Mouse (Mus musculus): Measurements from ENCODE around the gene Gm5788. TPM values are rescaled to one million over a fixed set of nuclear protein-coding genes. Genes with fewer than 3 reads are reported as not detected.
"Not testable (repeated sequence)": the region's sequence is repeated elsewhere in the genome, so short reads cannot be mapped to it uniquely, and the experiment has no call there.

Gene Gm5788
- polyA plus RNA-seq, 1 experiment from 2014 or later, result not detected

DNA sequence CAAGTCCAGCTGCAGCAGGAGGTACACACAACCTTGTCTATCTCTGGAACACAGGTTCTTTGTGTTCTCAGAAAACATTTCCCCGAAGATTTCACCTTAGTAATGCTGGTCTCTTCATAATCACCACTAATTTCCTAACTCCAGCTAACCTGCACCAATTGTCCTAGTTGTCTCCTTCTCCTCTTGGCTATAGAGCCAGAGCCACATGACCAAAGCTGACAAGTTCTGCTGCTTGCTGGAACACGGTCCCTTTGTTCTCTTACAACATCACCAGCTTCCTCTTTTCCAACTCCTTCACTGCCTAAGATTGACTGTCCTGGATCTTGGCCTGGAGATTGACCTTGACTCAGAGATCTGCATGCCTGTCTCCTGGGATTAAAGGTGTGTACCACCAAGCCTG is 5.8 kb upstream of the Gm5788 start:
- H3K27ac ChIP-seq; DNase-seq (ENCODE audit: low spot score); H3K4me2 ChIP-seq (replicated peaks); H3K36me3 ChIP-seq (replicated peaks; ENCODE audit: control insufficient read depth, insufficient read depth); H3K9me3 ChIP-seq (ENCODE audit: control insufficient read depth, low read length); ATAC-seq (ENCODE audit: low FRiP score); H3K4me3 ChIP-seq (replicated peaks; ENCODE audit: low read length); H3K27me3 ChIP-seq (ENCODE audit: control insufficient read depth, insufficient read depth, low read length); H3K9ac ChIP-seq; H3K4me1 ChIP-seq (replicated peaks; ENCODE audit: control insufficient read depth, insufficient read depth, low read length): not testable (repeated sequence)
- 72% methylated on average over 2 of the region's 2 CpGs for WGBS

DNA sequence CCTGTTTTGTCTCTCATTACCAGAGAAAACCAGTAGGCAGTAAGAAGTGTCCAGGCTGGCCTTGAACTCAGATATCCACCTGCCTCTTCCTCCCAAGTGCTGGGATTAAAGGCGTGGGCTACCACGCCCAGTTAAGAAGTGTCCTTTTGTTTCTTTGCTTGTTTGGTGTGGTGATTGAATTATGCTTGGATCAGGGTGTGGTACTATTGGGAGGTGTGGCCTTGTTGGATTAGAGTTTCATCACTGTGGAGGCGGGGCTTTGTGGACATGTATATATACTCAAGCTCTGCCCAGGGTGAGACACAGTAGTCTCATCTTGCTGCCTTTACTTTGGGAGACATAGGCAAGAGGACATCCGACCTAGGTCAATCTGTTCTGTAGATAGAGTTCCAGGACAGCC is 19.5 kb downstream of the Gm5788 start, which contains the start of gene Gm8300:
Gene Gm8300, plus strand, starts transcription at position 301 of the 400 bp plus-strand sequence.
- not testable (repeated sequence) for ATAC-seq (ENCODE audit: low FRiP score); H3K4me1 ChIP-seq (replicated peaks; ENCODE audit: control insufficient read depth, insufficient read depth, low read length); H3K27ac ChIP-seq; H3K9ac ChIP-seq; DNase-seq (ENCODE audit: low spot score); H3K4me3 ChIP-seq (replicated peaks; ENCODE audit: low read length); H3K27me3 ChIP-seq (ENCODE audit: control insufficient read depth, insufficient read depth, low read length); H3K36me3 ChIP-seq (replicated peaks; ENCODE audit: control insufficient read depth, insufficient read depth); H3K4me2 ChIP-seq (replicated peaks); H3K9me3 ChIP-seq (ENCODE audit: control insufficient read depth, low read length)
- WGBS, result 92% methylated on average over 4 of the region's 4 CpGs

GRCm38 (mm10) chr12:87519616-87520015 is 25.1 kb downstream of the Gm5788 start:
- H3K27ac ChIP-seq; DNase-seq (ENCODE audit: low spot score); H3K9ac ChIP-seq; H3K4me1 ChIP-seq (replicated peaks; ENCODE audit: control insufficient read depth, insufficient read depth, low read length); H3K4me2 ChIP-seq (replicated peaks); H3K27me3 ChIP-seq (ENCODE audit: control insufficient read depth, insufficient read depth, low read length); H3K9me3 ChIP-seq (ENCODE audit: control insufficient read depth, low read length); H3K4me3 ChIP-seq (replicated peaks; ENCODE audit: low read length); H3K36me3 ChIP-seq (replicated peaks; ENCODE audit: control insufficient read depth, insufficient read depth); ATAC-seq (ENCODE audit: low FRiP score): not testable (repeated sequence)
- 68% methylated on average over 3 of the region's 3 CpGs for WGBS

GRCm38 (mm10) chr12:87543927-87544326 is 49.4 kb downstream of the Gm5788 start:
- WGBS, result 90% methylated on average over 3 of the region's 3 CpGs
- H3K36me3 ChIP-seq (replicated peaks; ENCODE audit: control insufficient read depth, insufficient read depth), result no peaks in the 10 kb centered on the region
- no peak for ATAC-seq (ENCODE audit: low FRiP score)
- no peak overlapping the region for H3K9ac ChIP-seq
- no peaks in the 10 kb centered on the region for H3K9me3 ChIP-seq (ENCODE audit: control insufficient read depth, low read length)
- no peak overlapping the region for H3K4me3 ChIP-seq (replicated peaks; ENCODE audit: low read length)
- DNase-seq (ENCODE audit: low spot score), result no peak
- no peaks in the 10 kb centered on the region for H3K4me1 ChIP-seq (replicated peaks; ENCODE audit: control insufficient read depth, insufficient read depth, low read length)
- no peak overlapping the region for H3K4me2 ChIP-seq (replicated peaks)
- H3K27me3 ChIP-seq (ENCODE audit: control insufficient read depth, insufficient read depth, low read length), result no peaks in the 10 kb centered on the region
- no peak overlapping the region for H3K27ac ChIP-seq

Other genes starting within 250 kb of the Gm5788 start
- 56.7 and 58.9 TPM in 2 replicates for gene Vipas39, start 228.5 kb upstream of the Gm5788 start, polyA plus RNA-seq (2014; fragmentation: Nextera tagmentation; extraction: Ambion mirVana)
- 169 and 181 TPM in 2 replicates for gene Ahsa1, start 228.2 kb upstream of the Gm5788 start, polyA plus RNA-seq (2014; fragmentation: Nextera tagmentation; extraction: Ambion mirVana)
- gene Ism2, start 195.0 kb upstream of the Gm5788 start, polyA plus RNA-seq (2014; fragmentation: Nextera tagmentation; extraction: Ambion mirVana), result 0.86 and 1.3 TPM in 2 replicates
- gene Sptlc2, start 106.4 kb upstream of the Gm5788 start, polyA plus RNA-seq (2014; fragmentation: Nextera tagmentation; extraction: Ambion mirVana), result 72.0 and 72.5 TPM in 2 replicates
- gene Slirp, start 50.8 kb upstream of the Gm5788 start, polyA plus RNA-seq (2014; fragmentation: Nextera tagmentation; extraction: Ambion mirVana), result 195 and 248 TPM in 2 replicates
- 28.7 and 36.3 TPM in 2 replicates for gene Alkbh1, start 50.7 kb upstream of the Gm5788 start, polyA plus RNA-seq (2014; fragmentation: Nextera tagmentation; extraction: Ambion mirVana)
- gene Snw1, start 22.4 kb upstream of the Gm5788 start, polyA plus RNA-seq (2014; fragmentation: Nextera tagmentation; extraction: Ambion mirVana), result 101 and 102 TPM in 2 replicates
- gene Gm8300, start 19.6 kb downstream of the Gm5788 start, polyA plus RNA-seq (2014; fragmentation: Nextera tagmentation; extraction: Ambion mirVana), result not detected in 2 replicates
- gene Oog1, start 108.0 kb downstream of the Gm5788 start, polyA plus RNA-seq (2014; fragmentation: Nextera tagmentation; extraction: Ambion mirVana), result not detected in 2 replicates
- gene Gm4027, start 124.1 kb downstream of the Gm5788 start, polyA plus RNA-seq (2014; fragmentation: Nextera tagmentation; extraction: Ambion mirVana), result not detected in 2 replicates
- not detected in 2 replicates for gene Gm16381, start 149.9 kb downstream of the Gm5788 start, polyA plus RNA-seq (2014; fragmentation: Nextera tagmentation; extraction: Ambion mirVana)